Mouse (Mus musculus) heart, adult 2 months (tissue): Measurements from ENCODE around the gene Erich3.

Source experiments
- EP300 ChIP-seq: fragments of 200-500 bp; IDR thresholded peaks from 2 replicates; pipeline ENCODE4 v1.6.1; 2011; ENCODE audit warnings: low read depth, low read length, control low read depth; ENCODE audit not compliant: insufficient read depth
- POLR2A ChIP-seq: fragments of 200-500 bp; IDR thresholded peaks from 2 replicates; pipeline ENCODE4 v1.6.1; 2011; ENCODE audit warnings: mild to moderate bottlenecking, low read depth, low read length, control low read depth; ENCODE audit not compliant: insufficient read depth

GRCm38 (mm10) chr3:154670584-154670983 is 6.9 kb downstream of the Erich3 start:
- TF ChIP-seq EP300 (no peak), POLR2A (no peak)
